In the genomic region with DNA sequence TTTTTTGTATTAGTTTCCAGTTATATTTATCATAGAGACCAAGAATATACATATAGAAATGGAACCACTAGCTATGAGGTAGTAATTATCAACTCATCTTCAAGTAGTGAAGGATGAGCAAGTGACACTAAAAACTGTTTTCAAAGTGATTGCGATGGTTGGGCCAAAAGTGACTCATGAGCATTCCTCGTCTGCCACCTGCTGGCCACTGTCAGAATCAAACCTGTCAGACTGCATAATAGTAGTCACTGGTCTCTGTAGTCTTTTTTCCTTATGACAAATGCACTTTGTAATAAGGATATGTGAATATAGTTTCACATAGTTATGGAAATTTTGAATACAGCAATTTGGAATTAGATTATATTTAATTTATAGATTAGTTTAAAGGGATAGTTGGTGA, we compare ENCODE assay signal across 9 mouse cellular contexts. TPM values are rescaled to one million over a fixed set of nuclear protein-coding genes. Genes with fewer than 3 reads are reported as not detected.
A peak's percentile ranks its signal among the peaks of the same experiment; 100 is the strongest.
DNase-seq lines count a peak whose midpoint lies in the region; ATAC-seq and TF ChIP-seq lines count a peak whose summit lies in the region.
"Had no signal": no experiment of that assay in that cellular context is flagged by ENCODE, and none has a peak within 500 bp of the region (broad histone marks: within the 10 kb centered on the region; RNA-seq: fewer than 3 reads in every experiment).

No protein-coding gene starts in this region.

- no peak overlapping the region for H3K4me2 ChIP-seq in hindbrain, embryonic 12.5 days (replicated peaks)
- no peak overlapping the region for H3K4me2 ChIP-seq in embryonic facial prominence, embryonic 11.5 days (ENCODE audit: low read depth, low read length)
- H3K4me2 ChIP-seq: lung, embryonic 15.5 days had no signal

- H3K4me3 ChIP-seq in hindbrain, embryonic 10.5 days, result no peak overlapping the region
- no peak overlapping the region for H3K4me3 ChIP-seq in hindbrain, embryonic 12.5 days
- no peak overlapping the region for H3K4me3 ChIP-seq in embryonic facial prominence, embryonic 11.5 days (ENCODE audit: low read depth, low read length)
- no peak overlapping the region for H3K4me3 ChIP-seq in layer of hippocampus, adult 2 months
- H3K4me3 ChIP-seq: lung, embryonic 15.5 days had no signal

- H3K27ac ChIP-seq in hindbrain, embryonic 10.5 days, result no peak overlapping the region
- H3K27ac ChIP-seq in hindbrain, embryonic 12.5 days, result no peak overlapping the region
- no peak overlapping the region for H3K27ac ChIP-seq in embryonic facial prominence, embryonic 11.5 days (replicated peaks; ENCODE audit: low read depth, low read length)
- no peak overlapping the region for H3K27ac ChIP-seq in layer of hippocampus, adult 2 months
- H3K27ac ChIP-seq: lung, embryonic 15.5 days had no signal

- intact Hi-C loops in heart, postnatal 25 days (cut with DNase I), result loop anchor here (2.0 to 5.0 kb wide), 2 partner anchors 127 to 248 kb away; no protein-coding TSS in a partner anchor

- ATAC-seq in hindbrain, embryonic 12.5 days (ENCODE audit: low FRiP score), result no peak
- no peak for ATAC-seq in embryonic facial prominence, embryonic 11.5 days (replicated peaks; ENCODE audit: insufficient number of reproducible peaks, low FRiP score, low TSS enrichment, low read depth)

- peaks cover 1% of the 10 kb centered on the region; the same call in 1 of the 2 replicates for H3K4me1 ChIP-seq in hindbrain, embryonic 10.5 days (replicated peaks)
- no peaks in the 10 kb centered on the region for H3K4me1 ChIP-seq in hindbrain, embryonic 12.5 days
- H3K4me1 ChIP-seq in embryonic facial prominence, embryonic 11.5 days (ENCODE audit: control insufficient read depth, insufficient read depth, low read length), result no peaks in the 10 kb centered on the region
- H3K4me1 ChIP-seq: lung, embryonic 15.5 days had no signal

- H3K9ac ChIP-seq in hindbrain, embryonic 12.5 days, result no peak overlapping the region
- no peak overlapping the region for H3K9ac ChIP-seq in embryonic facial prominence, embryonic 11.5 days (replicated peaks; ENCODE audit: low read length)
- H3K9ac ChIP-seq: lung, embryonic 15.5 days had no signal

- no peaks in the 10 kb centered on the region for H3K9me3 ChIP-seq in hindbrain, embryonic 10.5 days
- no peaks in the 10 kb centered on the region for H3K9me3 ChIP-seq in hindbrain, embryonic 12.5 days (replicated peaks)
- H3K9me3 ChIP-seq in embryonic facial prominence, embryonic 11.5 days (replicated peaks; ENCODE audit: control insufficient read depth, low read length), result no peaks in the 10 kb centered on the region
- H3K9me3 ChIP-seq: lung, embryonic 15.5 days had no signal

- H3K36me3 ChIP-seq in hindbrain, embryonic 10.5 days, result no peaks in the 10 kb centered on the region
- H3K36me3 ChIP-seq in hindbrain, embryonic 12.5 days, result no peaks in the 10 kb centered on the region
- H3K36me3 ChIP-seq in embryonic facial prominence, embryonic 11.5 days (replicated peaks; ENCODE audit: control insufficient read depth, insufficient read depth, low read depth, low read length), result no peaks in the 10 kb centered on the region
- H3K36me3 ChIP-seq: lung, embryonic 15.5 days had no signal

- peaks cover 16% of the 10 kb centered on the region for H3K27me3 ChIP-seq in hindbrain, embryonic 10.5 days (ENCODE audit: insufficient read depth, poor library complexity, severe bottlenecking)
- peaks cover 9% of the 10 kb centered on the region for H3K27me3 ChIP-seq in hindbrain, embryonic 12.5 days
- no peaks in the 10 kb centered on the region for H3K27me3 ChIP-seq in embryonic facial prominence, embryonic 11.5 days (ENCODE audit: control insufficient read depth, insufficient read depth, low read length)

- peak; percentile 89 for TF ChIP-seq CTCF in layer of hippocampus, adult 2 months (conservative IDR thresholded peaks at IDR 0.05)

- DNase-seq in hindbrain, embryonic 10.5 days (ENCODE audit: low spot score), result peak; percentile 63
- DNase-seq in adrenal gland, adult 2 months, result peak; percentile 53
- DNase-seq in embryonic facial prominence, embryonic 11.5 days (ENCODE audit: low spot score), result peak; percentile 84
- peak; percentile 17 for DNase-seq in heart, postnatal 25 days (ENCODE audit: low spot score)
- peak; percentile 38 to 66 for DNase-seq in layer of hippocampus, adult 2 months (ENCODE audit: low spot score in 2 of 2)
- peak; percentile 37 to 66 for DNase-seq in lung, postnatal 4 days
- peak; percentile 41 for DNase-seq in right cerebral cortex, postnatal 25 days

- 3% methylated on average over 2 of the region's 2 CpGs for WGBS in hindbrain, embryonic 10.5 days
- 3% methylated on average over 2 of the region's 2 CpGs for WGBS in hindbrain, embryonic 12.5 days
- WGBS in embryonic facial prominence, embryonic 11.5 days, result 4% methylated on average over 2 of the region's 2 CpGs

RNA-seq across cellular contexts. Expression of a gene that starts 5.3 kb away (rescaled TPM):
- not detected in 2 replicates for polyA plus RNA-seq in hindbrain, embryonic 10.5 days (2016; fragmentation: Nextera tagmentation; extraction: Ambion mirVana)
- not detected in 2 replicates for polyA plus RNA-seq in hindbrain, embryonic 12.5 days (2016; fragmentation: Nextera tagmentation; extraction: Ambion mirVana)
- total RNA-seq in adrenal gland, adult 2 months (2021), result under 1 TPM in 1 of 2 experiments, not detected in 1; 0.35 TPM
- 1.9 TPM in 2 replicates for polyA plus RNA-seq in adrenal gland, adult 2 months (2012; rRNA removed)
- not detected in 2 replicates for polyA plus RNA-seq in embryonic facial prominence, embryonic 11.5 days (2014; fragmentation: Nextera tagmentation; extraction: Ambion mirVana)
- not detected for total RNA-seq in heart, postnatal 25 days (2021)
- total RNA-seq in layer of hippocampus, adult 2 months (2021), result not detected
- polyA plus RNA-seq: lung, embryonic 15.5 days had no signal

RNA-seq across cellular contexts. Expression of a gene that starts 17.9 kb away (rescaled TPM):
- polyA plus RNA-seq in hindbrain, embryonic 10.5 days (2016; fragmentation: Nextera tagmentation; extraction: Ambion mirVana), result not detected in 2 replicates
- polyA plus RNA-seq in hindbrain, embryonic 12.5 days (2016; fragmentation: Nextera tagmentation; extraction: Ambion mirVana), result 0.25 and 0.30 TPM in 2 replicates
- under 1 TPM; 0.40 to 0.73 TPM for total RNA-seq in adrenal gland, adult 2 months (2021)
- polyA plus RNA-seq in adrenal gland, adult 2 months (2012; rRNA removed), result 1.8 and 3.8 TPM in 2 replicates
- polyA plus RNA-seq in embryonic facial prominence, embryonic 11.5 days (2014; fragmentation: Nextera tagmentation; extraction: Ambion mirVana), result 0.60 and 0.79 TPM in 2 replicates
- total RNA-seq in heart, postnatal 25 days (2021), result under 1 TPM; 0.55 to 0.64 TPM
- not detected for total RNA-seq in layer of hippocampus, adult 2 months (2021)

RNA-seq across cellular contexts. Expression of a gene that starts 21.9 kb away (rescaled TPM):
- polyA plus RNA-seq in hindbrain, embryonic 10.5 days (2016; fragmentation: Nextera tagmentation; extraction: Ambion mirVana), result 58.6 and 71.3 TPM in 2 replicates
- polyA plus RNA-seq in hindbrain, embryonic 12.5 days (2016; fragmentation: Nextera tagmentation; extraction: Ambion mirVana), result 91.6 and 94.2 TPM in 2 replicates
- 10 to 100 TPM; 14.2 to 20.4 TPM for total RNA-seq in adrenal gland, adult 2 months (2021)
- polyA plus RNA-seq in adrenal gland, adult 2 months (2012; rRNA removed), result 29.0 and 64.4 TPM in 2 replicates
- 80.7 and 102 TPM in 2 replicates for polyA plus RNA-seq in embryonic facial prominence, embryonic 11.5 days (2014; fragmentation: Nextera tagmentation; extraction: Ambion mirVana)
- 10 to 100 TPM; 10.3 to 12.6 TPM for total RNA-seq in heart, postnatal 25 days (2021)
- total RNA-seq in layer of hippocampus, adult 2 months (2021), result 10 to 100 TPM; 18.3 to 24.4 TPM

Comparison
In these comparisons a context has a peak if more than half of its experiments do, and no peak if none do; other contexts are left out.
1. DNase-seq: peak in every context shown above with its lines; median percentile 84 in embryonic facial prominence, embryonic 11.5 days; 63 in hindbrain, embryonic 10.5 days; 53 in adrenal gland, adult 2 months; 52 in layer of hippocampus, adult 2 months; 52 in lung, postnatal 4 days; 41 in right cerebral cortex, postnatal 25 days; 17 in heart, postnatal 25 days.